Mouse (Mus musculus) cerebellum, adult 2 months (tissue): ENCODE results near the gene Amotl1. TPM values are rescaled to one million over a fixed set of nuclear protein-coding genes. Genes with fewer than 3 reads are reported as not detected.

Experiments
- DNase-seq, 2 experiments: peaks; one replicate each; pipeline ENCODE4 v3.0.0; 2021
- H3K27ac ChIP-seq: fragments of 200-500 bp; 2 replicates; pipeline ENCODE4 v1.5.1; 2012; ENCODE audit warnings: low read length, control low read depth, inconsistent platforms; ENCODE audit not compliant: insufficient read depth
- H3K27me3 ChIP-seq: fragments of 200-500 bp; 2 replicates; pipeline ENCODE4 v1.6.1; 2012; ENCODE audit warnings: inconsistent platforms, mild to moderate bottlenecking, low read length, moderate library complexity; ENCODE audit not compliant: control insufficient read depth, insufficient read depth
- H3K4me1 ChIP-seq: fragments of 200-500 bp; 2 replicates; pipeline ENCODE4 v1.6.1; 2011; ENCODE audit warnings: low read length; ENCODE audit not compliant: control insufficient read depth, insufficient read depth
- H3K4me3 ChIP-seq: fragments of 200-500 bp; replicated peaks from 2 replicates; pipeline ENCODE3; 2011; ENCODE audit warnings: mild to moderate bottlenecking, low read depth, low read length, control low read depth; ENCODE audit not compliant: insufficient read depth
- CTCF ChIP-seq: fragments of 200-500 bp; IDR thresholded peaks from 2 replicates; pipeline ENCODE4 v1.5.1; 2011; ENCODE audit warnings: low read depth, mild to moderate bottlenecking, control low read depth, low read length, moderate library complexity, borderline replicate concordance; ENCODE audit not compliant: insufficient read depth
- POLR2A ChIP-seq: fragments of 200-500 bp; IDR thresholded peaks from 2 replicates; pipeline ENCODE4 v1.6.1; 2011; ENCODE audit warnings: low read length, control low read depth, borderline replicate concordance; ENCODE audit not compliant: insufficient read depth
- WGBS: fragments of 180-500 bp; shearing (Covaris S2); methylation state at CpG from one replicate; pipeline ENCODE4 v1.1.7; 2018; 5-methylcytosine and 5-hydroxymethylcytosine counted together
- polyA plus RNA-seq: library from polyadenylated mRNA; depleted of rRNA; stranded (reverse); fragments of >200 nt; gene quantifications from 2 replicates; pipeline ENCODE4 v1.2.3, GENCODE M21; 2012

Gene Amotl1
- polyA plus RNA-seq, 1 experiment: 10.3 TPM

- H3K27ac ChIP-seq: no peak overlapping the region
- no peak for DNase-seq
- WGBS: 92% methylated on average over 10 of the region's 10 CpGs
- H3K4me1 ChIP-seq: no peaks in the 10 kb centered on the region
- no peak overlapping the region for H3K4me3 ChIP-seq
- TF ChIP-seq POLR2A: no peak
- no peak for TF ChIP-seq CTCF
- no peaks in the 10 kb centered on the region for H3K27me3 ChIP-seq
Observed at GRCm38 (mm10) chr9:14558332-14558731, 86.5 kb downstream of the Amotl1 start.

- Histone ChIP-seq H3K4me1 (no peaks in the 10 kb centered on the region), H3K27ac (no peak overlapping the region), H3K4me3 (no peak overlapping the region), H3K27me3 (no peaks in the 10 kb centered on the region)
- no peak for DNase-seq
- WGBS: 69% methylated on average over 11 of the region's 11 CpGs
- no peak for TF ChIP-seq CTCF
- no peak for TF ChIP-seq POLR2A
Observed at GRCm38 (mm10) chr9:14548366-14548761, 96.5 kb downstream of the Amotl1 start.

DNA sequence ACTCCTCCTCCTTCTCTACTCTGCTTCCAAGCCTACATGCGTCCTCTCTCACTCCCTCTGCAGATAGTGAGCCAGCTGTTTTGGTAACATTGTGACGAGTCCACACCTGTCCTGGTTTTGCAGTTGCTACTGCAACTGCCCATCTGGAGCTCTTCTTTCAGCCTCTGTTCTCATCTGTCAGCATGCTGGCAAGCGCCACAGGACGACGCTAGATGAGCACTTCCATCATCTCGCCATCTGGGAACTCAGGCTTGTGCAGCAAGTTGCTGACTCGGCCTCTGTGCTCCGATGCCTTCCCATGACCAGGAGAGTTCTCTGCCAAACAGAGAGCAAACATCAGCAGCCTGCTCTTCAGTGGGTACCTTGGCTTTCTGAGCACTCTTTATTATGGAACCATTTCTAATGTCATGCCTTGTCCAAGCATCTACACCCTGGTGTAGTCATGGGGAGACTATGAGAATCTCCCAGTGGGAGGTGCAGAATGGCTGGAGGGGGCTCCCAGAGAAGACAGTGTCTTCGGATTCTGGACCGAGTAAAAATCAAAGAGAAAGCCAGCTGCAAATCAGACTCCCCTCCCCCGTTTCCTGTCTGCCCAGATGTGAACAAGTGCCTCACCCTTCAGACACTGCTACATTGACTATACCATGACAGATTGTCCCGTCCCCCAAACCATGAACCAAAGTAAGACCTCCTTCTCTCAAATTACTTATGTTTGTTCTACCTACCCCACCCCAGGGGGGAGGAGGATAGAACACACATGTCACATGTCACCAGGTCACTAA, 97.1 kb downstream of the Amotl1 start:
- no peak for DNase-seq
- no peak for TF ChIP-seq POLR2A
- no peak for TF ChIP-seq CTCF
- H3K4me3 ChIP-seq: no peak overlapping the region
- H3K27ac ChIP-seq: no peak overlapping the region
- no peaks in the 10 kb centered on the region for H3K27me3 ChIP-seq
- H3K4me1 ChIP-seq: no peaks in the 10 kb centered on the region
- WGBS: 75% methylated on average over 12 of the region's 12 CpGs

- no peak overlapping the region for H3K27ac ChIP-seq
- DNase-seq: no peak
- H3K4me3 ChIP-seq: no peak overlapping the region
- TF ChIP-seq POLR2A: no peak
- no peak for TF ChIP-seq CTCF
- 46% methylated on average over 9 of the region's 9 CpGs for WGBS
- no peaks in the 10 kb centered on the region for H3K4me1 ChIP-seq
- no peaks in the 10 kb centered on the region for H3K27me3 ChIP-seq
Observed at GRCm38 (mm10) chr9:14544034-14544757, 100.7 kb downstream of the Amotl1 start.

- Histone ChIP-seq H3K4me1 (no peaks in the 10 kb centered on the region), H3K27me3 (no peaks in the 10 kb centered on the region), H3K4me3 (no peak overlapping the region), H3K27ac (no peak overlapping the region)
- no peak for DNase-seq
- WGBS: 43% methylated on average over 9 of the region's 9 CpGs
- no peak for TF ChIP-seq CTCF
- TF ChIP-seq POLR2A: no peak
Observed at GRCm38 (mm10) chr9:14534833-14535456, 109.9 kb downstream of the Amotl1 start.

GRCm38 (mm10) chr9:14533659-14534058, 111.2 kb downstream of the Amotl1 start:
- DNase-seq: no peak
- 96% methylated on average over 2 of the region's 2 CpGs for WGBS
- H3K4me1 ChIP-seq: no peaks in the 10 kb centered on the region
- H3K27ac ChIP-seq: no peak overlapping the region
- TF ChIP-seq POLR2A: no peak
- TF ChIP-seq CTCF: no peak
- H3K4me3 ChIP-seq: no peak overlapping the region
- no peaks in the 10 kb centered on the region for H3K27me3 ChIP-seq

DNA sequence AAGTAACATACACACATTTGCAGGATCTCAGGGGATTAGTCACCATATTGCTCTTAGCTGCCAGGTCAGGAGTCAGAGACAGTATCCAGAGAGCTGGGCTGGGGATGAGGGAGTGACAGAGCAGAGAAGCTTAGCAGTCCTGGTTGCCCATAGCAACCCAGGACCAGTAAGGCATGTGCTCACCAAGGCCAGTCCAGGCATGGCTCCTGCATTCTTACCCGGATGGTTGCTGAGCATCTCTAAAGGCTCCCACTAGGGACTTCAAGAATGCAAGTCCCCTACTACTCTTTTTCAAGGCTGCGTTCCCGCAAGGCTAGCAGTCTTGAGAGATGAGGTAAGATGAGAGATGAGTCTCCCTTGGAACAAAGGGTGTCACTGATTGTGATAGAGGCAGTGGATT, 112.6 kb downstream of the Amotl1 start:
- WGBS: 11% methylated on average over 3 of the region's 3 CpGs
- Histone ChIP-seq H3K4me3 (no peak overlapping the region), H3K27ac (no peak overlapping the region), H3K4me1 (no peaks in the 10 kb centered on the region), H3K27me3 (no peaks in the 10 kb centered on the region)
- DNase-seq: no peak
- TF ChIP-seq CTCF: no peak
- TF ChIP-seq POLR2A: no peak

DNA sequence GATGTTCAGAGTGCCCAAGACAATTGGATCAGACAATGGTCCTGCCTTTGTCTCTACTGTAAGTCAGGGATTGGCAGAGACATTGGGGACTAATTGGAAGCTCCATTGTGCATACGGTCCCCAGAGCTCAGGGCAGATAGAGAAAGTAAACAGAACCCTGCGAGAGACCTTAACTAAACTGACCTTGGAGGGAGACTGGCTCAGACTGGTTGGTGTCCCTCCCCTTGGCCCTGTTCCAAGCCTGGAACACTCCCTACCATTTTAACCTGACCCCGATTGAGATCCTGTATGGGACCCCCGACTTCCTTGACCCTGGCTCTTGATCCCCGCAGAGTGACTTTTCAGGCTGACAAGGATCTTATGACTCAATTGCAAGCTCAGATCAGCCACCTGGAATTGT, 114.9 kb downstream of the Amotl1 start:
- DNase-seq: no peak

More for the DNA sequence above, 114.9 kb downstream of the Amotl1 start:
- 56% methylated on average over 5 of the region's 5 CpGs for WGBS
- Histone ChIP-seq H3K27ac (no peak overlapping the region), H3K4me1 (no peaks in the 10 kb centered on the region), H3K4me3 (no peak overlapping the region), H3K27me3 (no peaks in the 10 kb centered on the region)
- TF ChIP-seq CTCF: no peak
- TF ChIP-seq POLR2A: no peak
